Mouse (Mus musculus): Measurements from ENCODE around the gene C530008M17Rik. TPM values are rescaled to one million over a fixed set of nuclear protein-coding genes. Genes with fewer than 3 reads are reported as not detected.

Gene C530008M17Rik
- polyA plus RNA-seq, 1 experiment from 2014 or later, result 10.0 TPM

DNA sequence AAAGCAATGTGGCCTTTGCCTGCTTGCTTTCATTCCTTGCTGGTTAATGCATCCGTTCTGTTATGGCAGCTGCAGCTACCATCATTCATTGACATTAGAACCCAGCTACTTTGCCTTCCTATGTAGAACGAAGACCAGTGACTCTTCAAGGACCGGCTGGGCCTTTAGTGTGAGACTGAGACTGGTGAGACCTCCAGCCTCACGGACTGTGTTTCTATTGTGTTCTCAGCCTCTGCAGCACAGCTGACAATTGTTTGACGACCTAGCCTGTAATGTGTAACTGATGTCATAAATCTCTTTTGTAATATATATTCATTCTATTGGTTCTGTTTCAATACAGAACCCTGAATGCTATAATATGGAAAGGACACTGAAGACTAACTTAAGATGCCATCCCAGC is 34.9 kb downstream of the C530008M17Rik start:
- ATAC-seq (ENCODE audit: insufficient read depth, low FRiP score), result no peak
- Histone ChIP-seq H3K9me3 (replicated peaks; ENCODE audit: control insufficient read depth, low read length) (no peaks in the 10 kb centered on the region), H3K9ac (ENCODE audit: low read length) (no peak overlapping the region), H3K27ac (ENCODE audit: low read length) (no peak overlapping the region), H3K36me3 (ENCODE audit: control insufficient read depth, insufficient read depth, low read length) (no peaks in the 10 kb centered on the region), H3K4me2 (ENCODE audit: low read depth, low read length) (no peak overlapping the region), H3K4me1 (ENCODE audit: control insufficient read depth, insufficient read depth, low read length) (no peaks in the 10 kb centered on the region), H3K4me3 (replicated peaks; ENCODE audit: low read length) (no peak overlapping the region), H3K27me3 (ENCODE audit: control insufficient read depth, insufficient read depth, low read length) (no peaks in the 10 kb centered on the region)
- 89% methylated on average over 5 of the region's 5 CpGs for WGBS

DNA sequence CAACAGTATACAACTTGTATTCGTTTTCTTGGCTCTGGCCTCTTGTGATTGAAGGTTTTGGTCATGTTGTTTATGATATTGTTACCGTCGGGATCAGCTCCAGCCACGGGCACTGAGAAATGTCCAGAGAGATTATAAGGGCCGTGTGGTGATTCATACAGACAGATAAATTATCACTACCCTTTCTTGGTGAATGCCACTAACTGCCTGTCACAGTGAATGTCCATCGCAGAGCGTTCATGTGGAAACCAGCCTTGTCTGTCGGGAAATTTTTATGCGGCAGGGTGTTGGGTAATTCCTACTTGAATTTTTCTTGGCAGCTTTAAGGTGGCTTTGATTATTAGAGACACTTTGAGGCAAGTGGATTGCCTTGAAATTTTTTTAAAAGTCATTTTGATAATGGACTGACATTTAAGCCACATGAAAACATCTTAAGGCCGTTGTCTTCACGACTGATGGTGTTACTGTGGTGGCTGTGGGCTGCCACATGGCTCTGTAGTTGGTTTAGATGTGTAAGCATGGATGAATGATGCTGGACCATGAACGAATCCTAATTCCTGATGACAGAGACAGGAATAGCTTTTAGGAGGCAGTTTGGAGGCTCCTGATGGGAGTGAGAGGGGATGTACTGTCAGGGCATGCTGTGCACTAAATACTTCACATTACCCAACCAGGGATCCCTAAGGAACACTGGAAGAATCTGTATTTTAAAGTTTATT is 35.6 kb downstream of the C530008M17Rik start:
- H3K9ac ChIP-seq (ENCODE audit: low read length), result no peak overlapping the region
- no peak overlapping the region for H3K27ac ChIP-seq (ENCODE audit: low read length)
- H3K4me3 ChIP-seq (replicated peaks; ENCODE audit: low read length), result no peak overlapping the region
- H3K9me3 ChIP-seq (replicated peaks; ENCODE audit: control insufficient read depth, low read length), result no peaks in the 10 kb centered on the region
- ATAC-seq (ENCODE audit: insufficient read depth, low FRiP score), result no peak
- H3K27me3 ChIP-seq (ENCODE audit: control insufficient read depth, insufficient read depth, low read length), result no peaks in the 10 kb centered on the region
- no peaks in the 10 kb centered on the region for H3K36me3 ChIP-seq (ENCODE audit: control insufficient read depth, insufficient read depth, low read length)
- 76% methylated on average over 12 of the region's 12 CpGs for WGBS
- H3K4me1 ChIP-seq (ENCODE audit: control insufficient read depth, insufficient read depth, low read length), result no peaks in the 10 kb centered on the region
- H3K4me2 ChIP-seq (ENCODE audit: low read depth, low read length), result no peak overlapping the region

DNA sequence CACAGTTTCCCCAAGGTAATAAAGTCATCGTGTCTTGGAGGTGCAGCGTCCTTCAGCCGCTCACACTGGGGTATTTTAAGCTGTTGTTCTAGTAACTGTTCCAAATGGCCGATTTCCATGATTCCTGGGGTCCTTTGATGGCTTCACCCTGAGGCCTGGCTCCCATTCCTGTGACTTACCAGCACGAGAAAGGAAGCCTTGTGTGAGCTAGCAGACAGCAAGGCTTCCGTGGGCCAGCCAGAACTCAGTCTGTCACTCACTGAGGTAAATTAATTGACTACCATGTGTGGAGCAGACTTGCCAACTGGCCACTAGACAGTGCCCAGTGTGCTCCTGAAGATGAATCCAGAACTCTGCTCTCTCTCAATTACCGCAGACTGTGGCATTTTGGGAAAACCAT is 41.2 kb downstream of the C530008M17Rik start:
- Histone ChIP-seq H3K27me3 (ENCODE audit: control insufficient read depth, insufficient read depth, low read length) (no peaks in the 10 kb centered on the region), H3K9ac (ENCODE audit: low read length) (no peak overlapping the region), H3K4me1 (ENCODE audit: control insufficient read depth, insufficient read depth, low read length) (peaks cover 8% of the 10 kb centered on the region; the same call in 1 of the 2 replicates), H3K4me2 (ENCODE audit: low read depth, low read length) (no peak overlapping the region), H3K4me3 (replicated peaks; ENCODE audit: low read length) (no peak overlapping the region), H3K36me3 (ENCODE audit: control insufficient read depth, insufficient read depth, low read length) (no peaks in the 10 kb centered on the region), H3K9me3 (replicated peaks; ENCODE audit: control insufficient read depth, low read length) (no peaks in the 10 kb centered on the region), H3K27ac (ENCODE audit: low read length) (no peak overlapping the region)
- 83% methylated on average over 7 of the region's 7 CpGs for WGBS
- ATAC-seq (ENCODE audit: insufficient read depth, low FRiP score), result no peak

DNA sequence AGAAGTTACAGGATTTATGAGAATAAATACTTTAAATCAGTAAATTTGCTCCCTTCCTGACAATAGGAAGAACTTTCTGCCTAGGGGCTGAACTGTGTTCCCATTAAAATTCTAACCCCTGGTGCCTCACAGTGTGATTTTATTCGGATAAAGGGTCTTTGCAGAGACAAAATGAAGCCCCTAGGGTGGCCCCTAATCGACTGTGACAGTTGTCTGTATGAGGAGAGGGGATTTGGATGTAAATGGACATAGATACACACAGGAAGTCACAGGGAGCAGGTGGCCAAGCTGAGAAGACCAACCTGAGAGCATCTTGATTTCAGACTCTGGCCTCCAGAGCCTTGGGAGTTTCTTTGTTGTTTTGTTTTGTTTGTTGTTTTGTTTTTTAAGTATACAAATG is 41.9 kb downstream of the C530008M17Rik start:
- no peaks in the 10 kb centered on the region for H3K9me3 ChIP-seq (replicated peaks; ENCODE audit: control insufficient read depth, low read length)
- H3K4me1 ChIP-seq (ENCODE audit: control insufficient read depth, insufficient read depth, low read length), result peaks cover 8% of the 10 kb centered on the region; the same call in 1 of the 2 replicates
- ATAC-seq (ENCODE audit: insufficient read depth, low FRiP score), result no peak
- no peak overlapping the region for H3K27ac ChIP-seq (ENCODE audit: low read length)
- WGBS, result 57% methylated on average over 2 of the region's 2 CpGs
- no peaks in the 10 kb centered on the region for H3K36me3 ChIP-seq (ENCODE audit: control insufficient read depth, insufficient read depth, low read length)
- H3K27me3 ChIP-seq (ENCODE audit: control insufficient read depth, insufficient read depth, low read length), result no peaks in the 10 kb centered on the region
- H3K4me3 ChIP-seq (replicated peaks; ENCODE audit: low read length), result no peak overlapping the region
- no peak overlapping the region for H3K9ac ChIP-seq (ENCODE audit: low read length)
- H3K4me2 ChIP-seq (ENCODE audit: low read depth, low read length), result no peak overlapping the region

DNA sequence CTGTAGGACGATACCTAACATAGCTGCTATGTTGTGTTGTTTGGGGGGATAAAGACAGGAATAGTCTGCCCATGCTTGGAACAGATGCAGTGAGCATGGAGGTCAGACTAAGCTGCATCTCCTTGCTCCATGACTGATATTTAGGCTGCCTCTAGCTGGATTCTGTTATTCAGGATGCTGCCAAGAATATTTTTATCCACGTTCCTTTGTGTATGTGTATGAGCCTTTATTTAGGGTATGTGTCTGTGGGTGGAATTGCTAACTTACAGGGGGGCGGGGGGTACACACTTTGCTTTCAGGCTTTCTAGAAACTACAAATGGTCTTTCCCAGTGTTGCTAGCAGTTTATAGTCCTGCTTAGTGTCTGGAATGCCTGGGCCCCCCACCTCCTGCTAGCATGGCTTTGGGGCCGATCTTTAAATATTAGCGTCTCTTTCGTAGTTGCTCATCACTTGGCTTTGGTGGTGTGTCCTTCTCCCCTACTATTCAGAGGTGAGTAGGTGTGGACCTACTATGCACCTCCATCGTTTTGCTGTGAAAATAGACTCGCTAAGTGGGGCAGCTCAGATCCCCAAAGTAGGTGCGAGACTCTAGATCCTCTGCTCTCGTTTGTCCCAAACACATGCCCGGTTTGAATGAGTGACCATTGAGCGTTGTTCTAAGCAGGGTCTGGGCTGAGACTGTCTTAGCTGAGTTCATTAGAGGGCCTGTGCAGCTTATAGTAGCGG is 45.0 kb downstream of the C530008M17Rik start:
- WGBS, result 76% methylated on average over 13 of the region's 13 CpGs

DNA sequence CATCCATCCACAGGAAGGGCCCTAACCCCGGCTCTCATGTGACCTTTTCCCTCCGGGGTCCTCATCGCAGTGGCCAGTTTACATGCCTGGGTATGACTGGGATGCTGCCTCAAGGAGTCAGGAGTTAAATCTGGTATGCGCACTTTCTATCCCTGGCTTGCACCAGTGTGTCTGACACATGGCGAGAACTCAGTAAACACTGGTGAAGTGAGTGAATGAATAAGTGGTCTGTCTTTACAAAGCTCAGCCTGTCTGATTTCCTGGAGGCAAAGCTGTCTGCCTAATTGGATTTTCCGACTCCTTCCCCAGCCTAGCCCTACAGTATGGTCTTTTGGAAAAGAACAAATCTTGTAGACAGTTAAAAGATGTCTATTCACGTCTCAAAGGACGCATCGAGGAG is 45.8 kb downstream of the C530008M17Rik start:
- no peak for ATAC-seq (ENCODE audit: insufficient read depth, low FRiP score)
- H3K27me3 ChIP-seq (ENCODE audit: control insufficient read depth, insufficient read depth, low read length), result no peaks in the 10 kb centered on the region
- H3K27ac ChIP-seq (ENCODE audit: low read length), result 0 out of 2 replicates have a peak overlapping the region, but pooled peaks have one; percentile 6
- no peaks in the 10 kb centered on the region for H3K36me3 ChIP-seq (ENCODE audit: control insufficient read depth, insufficient read depth, low read length)
- no peak overlapping the region for H3K9ac ChIP-seq (ENCODE audit: low read length)
- WGBS, result 34% methylated on average over 9 of the region's 9 CpGs
- H3K9me3 ChIP-seq (replicated peaks; ENCODE audit: control insufficient read depth, low read length), result no peaks in the 10 kb centered on the region
- peak overlapping the region; percentile 22; the same call in 1 of the 2 replicates for H3K4me2 ChIP-seq (ENCODE audit: low read depth, low read length)
- peaks cover 11% of the 10 kb centered on the region; the same call in 1 of the 2 replicates for H3K4me1 ChIP-seq (ENCODE audit: control insufficient read depth, insufficient read depth, low read length)
- no peak overlapping the region for H3K4me3 ChIP-seq (replicated peaks; ENCODE audit: low read length)

More for the DNA sequence above, 45.0 kb downstream of the C530008M17Rik start:
- H3K4me1 ChIP-seq (ENCODE audit: control insufficient read depth, insufficient read depth, low read length), result peaks cover 11% of the 10 kb centered on the region; the same call in 1 of the 2 replicates
- no peak for ATAC-seq (ENCODE audit: insufficient read depth, low FRiP score)
- H3K9me3 ChIP-seq (replicated peaks; ENCODE audit: control insufficient read depth, low read length), result no peaks in the 10 kb centered on the region
- no peaks in the 10 kb centered on the region for H3K36me3 ChIP-seq (ENCODE audit: control insufficient read depth, insufficient read depth, low read length)
- H3K27ac ChIP-seq (ENCODE audit: low read length), result no peak overlapping the region
- H3K9ac ChIP-seq (ENCODE audit: low read length), result no peak overlapping the region
- H3K27me3 ChIP-seq (ENCODE audit: control insufficient read depth, insufficient read depth, low read length), result no peaks in the 10 kb centered on the region
- H3K4me3 ChIP-seq (replicated peaks; ENCODE audit: low read length), result no peak overlapping the region
- H3K4me2 ChIP-seq (ENCODE audit: low read depth, low read length), result no peak overlapping the region

DNA sequence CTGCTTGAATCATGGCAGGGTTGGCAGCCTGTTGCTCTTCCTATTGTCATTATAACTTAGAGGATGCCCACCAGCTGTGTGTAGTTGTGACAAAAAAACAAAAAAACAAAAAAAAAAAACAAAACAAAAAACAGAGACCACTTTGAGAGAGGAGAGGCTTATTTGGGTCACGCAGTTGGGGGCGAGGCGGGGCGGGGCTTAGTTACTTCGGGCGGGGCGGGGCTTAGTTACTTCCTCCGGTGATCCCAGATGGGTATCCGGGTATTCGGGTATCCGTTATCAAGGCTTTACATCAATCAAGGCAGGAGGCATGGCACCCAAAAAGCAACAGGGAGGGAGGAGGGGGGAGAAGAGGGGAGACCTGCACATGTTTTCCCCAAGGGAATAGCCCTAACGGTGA is 46.3 kb downstream of the C530008M17Rik start:
- no peak for ATAC-seq (ENCODE audit: insufficient read depth, low FRiP score)
- Histone ChIP-seq H3K4me3 (replicated peaks; ENCODE audit: low read length) (no peak overlapping the region), H3K4me2 (ENCODE audit: low read depth, low read length) (peak overlapping the region; percentile 22), H3K4me1 (ENCODE audit: control insufficient read depth, insufficient read depth, low read length) (peaks cover 11% of the 10 kb centered on the region; the same call in 1 of the 2 replicates), H3K27me3 (ENCODE audit: control insufficient read depth, insufficient read depth, low read length) (no peaks in the 10 kb centered on the region), H3K27ac (ENCODE audit: low read length) (no peak overlapping the region), H3K36me3 (ENCODE audit: control insufficient read depth, insufficient read depth, low read length) (no peaks in the 10 kb centered on the region), H3K9me3 (replicated peaks; ENCODE audit: control insufficient read depth, low read length) (no peaks in the 10 kb centered on the region), H3K9ac (ENCODE audit: low read length) (no peak overlapping the region)
- 21% methylated on average over 12 of the region's 12 CpGs for WGBS

DNA sequence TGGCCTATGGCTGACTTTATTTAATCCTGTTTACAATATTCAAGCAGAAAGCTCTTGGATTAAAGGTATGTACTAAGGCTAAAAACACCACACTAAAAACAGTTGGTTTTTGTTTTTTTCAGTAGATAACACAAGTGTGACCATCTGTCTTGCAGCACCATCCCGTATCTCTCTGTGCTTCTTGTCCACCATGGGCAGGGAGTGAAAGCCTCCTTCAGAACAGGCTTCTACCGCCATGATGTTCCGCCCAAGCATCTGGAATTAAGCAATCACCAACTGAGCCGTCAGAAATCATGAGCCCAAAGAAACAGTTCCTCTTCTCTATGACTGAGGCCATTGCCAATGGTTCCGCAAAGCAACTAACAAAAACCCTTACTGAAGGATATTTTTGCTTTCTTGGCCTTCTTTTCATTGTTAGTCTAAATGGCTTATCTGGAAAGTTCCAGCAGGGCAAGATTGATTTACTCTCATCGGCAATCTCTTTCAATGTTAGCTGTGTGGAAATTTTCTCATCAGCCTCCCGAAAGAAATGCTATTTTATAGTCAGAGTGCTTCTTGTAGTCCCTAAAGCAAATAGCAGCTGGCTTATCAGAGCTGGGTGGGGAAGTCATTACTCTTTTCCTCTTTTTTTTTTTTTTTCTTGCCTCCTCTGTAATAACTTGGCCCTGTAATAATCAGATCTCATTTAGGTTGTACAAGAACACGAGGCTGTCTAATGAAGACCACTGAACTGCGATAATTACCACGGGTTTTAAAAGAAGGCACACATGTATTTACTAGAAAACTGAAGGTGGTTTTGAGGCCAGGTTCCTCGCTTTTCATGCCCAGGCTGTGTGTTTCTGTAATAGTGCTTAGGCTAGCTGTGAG is 49.2 kb downstream of the C530008M17Rik start:
- H3K4me3 ChIP-seq (replicated peaks; ENCODE audit: low read length), result no peak overlapping the region
- ATAC-seq (ENCODE audit: insufficient read depth, low FRiP score), result no peak
- H3K36me3 ChIP-seq (ENCODE audit: control insufficient read depth, insufficient read depth, low read length), result no peaks in the 10 kb centered on the region
- no peak overlapping the region for H3K4me2 ChIP-seq (ENCODE audit: low read depth, low read length)
- no peaks in the 10 kb centered on the region for H3K9me3 ChIP-seq (replicated peaks; ENCODE audit: control insufficient read depth, low read length)
- peaks cover 16% of the 10 kb centered on the region; the same call in 1 of the 2 replicates for H3K4me1 ChIP-seq (ENCODE audit: control insufficient read depth, insufficient read depth, low read length)
- WGBS, result 67% methylated on average over 11 of the region's 11 CpGs
- no peaks in the 10 kb centered on the region for H3K27me3 ChIP-seq (ENCODE audit: control insufficient read depth, insufficient read depth, low read length)
- no peak overlapping the region for H3K27ac ChIP-seq (ENCODE audit: low read length)
- no peak overlapping the region for H3K9ac ChIP-seq (ENCODE audit: low read length)

All from stomach, embryonic 16.5 days (tissue).